Mouse (Mus musculus): Measurements from ENCODE around the gene Ceacam3.
"Not testable (repeated sequence)": the region's sequence is repeated elsewhere in the genome, so short reads cannot be mapped to it uniquely, and the experiment has no call there.

Gene Ceacam3

DNA sequence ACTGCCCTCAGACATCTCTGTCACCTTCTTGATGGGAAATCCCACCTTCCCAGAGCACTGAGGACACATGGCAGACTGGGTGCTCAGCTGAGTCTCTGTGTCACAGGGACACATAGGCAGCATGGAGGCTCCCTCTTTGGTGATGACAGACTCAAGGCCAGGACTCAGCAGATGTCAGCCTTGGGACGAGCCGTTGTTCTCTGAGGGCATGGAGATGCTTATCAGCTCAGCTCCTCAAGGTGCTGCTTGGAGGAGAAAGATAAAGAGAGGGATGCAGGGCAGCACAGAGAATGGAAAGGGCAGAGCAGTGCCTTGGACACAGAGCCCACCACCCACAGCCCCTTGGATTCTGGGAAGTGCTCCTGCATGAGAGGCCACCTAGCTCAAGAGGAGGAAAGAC lies at the start of gene Ceacam3:
TSS of gene Ceacam3 (plus strand) at position 352 of the 400 bp plus-strand sequence.
- DNase-seq (ENCODE audit: extremely low read depth, low read depth, low spot score) = no peak

DNA sequence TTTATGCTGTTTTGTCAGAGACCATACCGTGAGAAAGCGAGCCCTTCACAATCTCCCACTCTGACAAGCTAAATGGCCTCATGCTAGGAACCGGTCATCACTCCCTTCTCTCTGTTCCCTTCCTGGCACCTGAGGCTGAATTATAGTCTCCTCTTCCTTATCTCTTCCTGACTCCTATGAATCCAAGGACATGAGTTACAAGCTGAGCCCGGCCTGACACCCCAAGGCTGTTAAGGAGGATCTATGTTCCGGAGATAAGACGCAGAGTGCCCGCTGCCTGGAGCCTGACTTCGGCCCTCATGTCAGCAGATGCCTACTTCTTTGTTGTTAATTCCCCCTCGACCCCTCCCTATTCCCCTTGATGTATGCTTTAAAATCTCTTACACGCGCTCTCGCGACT lies 48.5 kb upstream of the Ceacam3 start:
- not testable (repeated sequence) for DNase-seq (ENCODE audit: extremely low read depth, low read depth, low spot score)

DNA sequence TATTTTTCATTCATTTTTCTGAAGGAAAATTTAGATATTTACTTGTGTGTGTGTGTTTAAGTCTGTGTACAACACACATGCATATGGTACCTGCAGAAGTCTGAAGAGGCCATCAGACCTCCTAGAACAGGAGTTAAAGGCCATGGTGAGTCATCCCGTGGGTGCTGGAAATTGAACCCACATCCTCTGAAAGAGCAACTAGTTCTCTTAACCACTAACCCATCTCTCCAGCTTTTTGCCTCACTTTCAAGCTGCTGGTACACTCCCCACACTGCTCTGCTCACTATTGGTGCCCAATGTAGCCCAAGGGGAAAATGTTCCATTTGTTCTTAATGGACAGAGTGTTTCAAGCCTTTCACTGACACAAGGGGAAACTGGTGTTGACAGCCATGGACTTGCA lies 14.8 kb upstream of the Ceacam3 start:
- DNase-seq (ENCODE audit: extremely low read depth, low read depth, low spot score) = no peak

DNA sequence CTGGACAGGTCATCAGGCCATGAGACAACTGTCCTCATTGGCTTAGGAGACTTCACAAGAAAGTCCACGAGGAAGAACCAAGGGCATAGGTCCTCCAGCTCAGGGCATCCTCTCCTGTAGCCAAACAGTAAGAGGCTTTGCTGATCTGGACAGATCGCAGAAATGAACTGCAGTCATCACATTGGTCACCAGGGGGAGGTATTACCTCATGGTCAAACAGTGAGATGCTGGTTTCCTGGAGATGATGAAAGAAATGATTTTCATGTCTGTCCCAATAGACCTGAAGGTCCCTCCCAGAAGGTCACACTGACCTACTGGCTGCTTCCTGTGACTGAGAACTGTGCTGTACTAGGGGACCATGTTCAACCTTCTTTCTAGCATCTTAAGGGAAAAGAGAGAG lies 5.6 kb downstream of the Ceacam3 start:
- DNase-seq (ENCODE audit: extremely low read depth, low read depth, low spot score) = no peak

DNA sequence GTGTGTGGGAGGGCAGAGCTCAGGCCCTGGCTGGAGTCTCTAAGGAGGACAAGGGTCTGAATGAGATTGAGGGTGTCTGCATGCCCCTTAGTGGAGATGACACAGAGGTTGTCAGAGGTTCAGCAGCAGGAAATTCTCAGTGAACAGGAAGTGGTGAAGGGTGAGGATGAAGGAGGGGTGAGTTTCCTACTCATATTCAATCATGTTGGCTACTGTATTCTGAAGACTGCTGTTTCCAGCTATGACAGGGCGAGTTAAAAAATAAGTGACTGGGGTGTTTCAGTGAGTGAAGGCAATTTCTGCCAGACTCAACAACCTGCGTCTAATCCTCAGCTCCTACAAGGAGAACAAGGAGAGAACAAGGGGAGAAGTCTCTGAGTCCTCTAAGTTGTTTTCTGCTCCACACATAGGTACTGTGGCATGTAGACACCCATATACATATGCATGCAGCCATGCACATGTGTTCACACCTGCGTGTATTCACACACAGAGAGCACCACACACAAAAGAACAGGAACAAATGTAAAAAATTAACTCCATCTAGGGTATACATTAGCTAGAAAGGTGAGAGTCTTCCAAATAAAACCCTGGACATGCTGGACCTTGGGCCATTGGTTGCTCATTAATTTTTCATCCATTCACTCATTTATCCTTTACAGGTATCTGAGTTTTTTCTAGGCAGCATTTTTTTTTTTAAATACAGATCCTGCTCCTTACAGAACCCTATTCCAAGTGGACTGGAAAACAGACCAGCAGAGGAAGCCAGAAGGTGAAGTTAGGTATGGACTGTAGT lies 7.0 kb downstream of the Ceacam3 start:
- no peak for DNase-seq (ENCODE audit: extremely low read depth, low read depth, low spot score)

DNA sequence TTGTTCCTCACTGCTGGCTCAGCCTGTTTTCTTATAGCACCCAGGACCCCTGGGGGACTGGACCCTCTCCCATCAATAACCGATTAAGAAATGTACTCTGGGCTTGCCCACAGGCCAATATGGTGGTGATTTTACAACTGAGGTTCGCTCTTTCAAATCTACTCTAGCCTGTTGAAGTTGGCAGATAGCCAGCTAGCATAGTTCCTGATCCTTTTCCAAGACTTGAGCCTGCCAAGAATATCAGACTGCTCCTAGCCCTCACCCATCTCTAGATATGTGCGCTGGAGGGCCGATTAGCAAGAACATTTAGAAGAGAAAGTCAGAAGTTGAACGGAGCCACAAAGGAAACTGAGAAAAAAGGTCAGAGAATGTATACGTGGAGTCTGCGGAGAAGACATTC lies 8.9 kb downstream of the Ceacam3 start:
- no peak for DNase-seq (ENCODE audit: extremely low read depth, low read depth, low spot score)

DNA sequence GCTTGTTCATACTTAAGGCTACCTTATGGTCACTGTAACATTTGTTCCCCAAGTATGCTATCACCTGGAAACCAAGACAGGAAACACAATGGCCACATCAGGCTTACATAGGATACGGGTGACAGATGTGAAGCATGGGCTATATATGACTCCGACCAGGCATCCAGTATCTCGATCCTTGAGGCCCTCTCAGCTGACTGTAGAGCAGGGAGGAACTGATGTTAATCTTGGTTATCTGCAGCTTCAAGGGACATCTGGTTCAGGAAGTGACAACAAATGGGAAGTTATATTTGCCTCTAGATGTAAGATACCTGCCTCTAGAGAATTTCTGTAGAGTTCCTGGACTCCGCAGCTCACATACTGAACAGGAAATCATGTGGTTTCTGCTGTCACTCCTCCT lies 21.7 kb downstream of the Ceacam3 start:
- DNase-seq (ENCODE audit: extremely low read depth, low read depth, low spot score) = no peak

DNA sequence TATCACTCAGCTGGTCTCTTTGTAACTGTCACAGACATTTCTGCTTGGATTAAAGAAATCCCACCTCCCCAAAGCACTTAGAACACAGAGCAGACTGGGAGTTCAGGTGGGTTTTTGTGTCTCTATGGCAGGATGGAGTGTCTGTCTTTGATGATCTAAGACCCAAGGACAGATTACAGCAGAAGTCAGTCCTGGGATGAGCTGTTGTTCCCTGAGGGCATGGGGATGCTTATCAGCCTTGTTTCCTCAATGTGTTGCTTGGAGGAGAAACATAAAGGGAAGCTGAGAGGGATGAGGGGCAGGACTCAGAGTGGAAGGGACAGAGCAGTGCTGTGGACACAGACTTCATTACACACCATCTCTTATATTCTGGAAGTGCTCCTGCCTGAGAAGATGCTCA lies 53.1 kb downstream of the Ceacam3 start, which contains the start of gene Psg29:
TSS of gene Psg29 (plus strand) at position 301 of the 400 bp plus-strand sequence.
- no peak for DNase-seq (ENCODE audit: extremely low read depth, low read depth, low spot score)

DNA sequence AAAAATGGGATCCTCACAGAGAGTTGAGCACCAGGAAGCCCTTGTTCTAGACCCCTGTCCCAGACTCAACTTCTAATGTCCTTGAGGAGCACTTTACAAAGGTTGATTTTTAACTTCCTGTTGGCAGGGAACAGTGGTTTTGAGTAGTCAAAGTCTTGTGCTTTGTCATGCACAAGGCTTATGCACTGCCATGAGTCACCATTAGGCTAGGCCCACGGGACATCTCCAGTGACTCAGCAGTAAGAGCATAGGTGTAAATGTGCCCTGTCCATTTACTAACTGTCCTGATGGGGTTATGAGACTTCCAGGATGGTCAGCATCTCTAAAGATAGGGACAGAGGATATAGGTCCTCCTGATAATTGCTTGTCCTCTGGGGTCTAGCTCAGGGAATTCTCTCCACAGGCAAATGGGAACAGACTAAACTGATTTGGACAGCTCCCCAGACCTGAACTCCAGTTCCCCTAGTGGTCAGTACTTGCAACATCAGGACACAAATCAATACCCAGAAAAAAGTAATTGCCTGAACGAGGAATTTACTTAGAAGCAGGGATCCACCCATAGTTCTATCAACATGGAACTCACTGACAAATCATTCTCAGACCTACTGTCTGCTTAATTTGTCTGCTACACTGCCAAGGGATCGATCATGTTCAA lies 55.6 kb downstream of the Ceacam3 start:
- DNase-seq (ENCODE audit: extremely low read depth, low read depth, low spot score) = no peak
